Mouse (Mus musculus): Measurements from ENCODE around the gene Ak9. TPM values are rescaled to one million over a fixed set of nuclear protein-coding genes. Genes with fewer than 3 reads are reported as not detected.

Ak9 gene
- polyA plus RNA-seq, 1 experiment, result not detected

- H3K4me1 ChIP-seq (ENCODE audit: control insufficient read depth, insufficient read depth, low read length), result no peaks in the 10 kb centered on the region
- TF ChIP-seq POLR2A (IDR thresholded peaks at IDR 0.05; ENCODE audit: low read depth, low read length), result no peak
- TF ChIP-seq CTCF (IDR thresholded peaks at IDR 0.05; ENCODE audit: borderline replicate concordance, insufficient read depth, low read length), result no peak
- H3K4me3 ChIP-seq (ENCODE audit: insufficient read depth, low read length), result no peak overlapping the region
- no peak overlapping the region for H3K27ac ChIP-seq (ENCODE audit: insufficient read depth, low read length)
Observed at GRCm38 (mm10) chr10:41467325-41467724, 163.5 kb downstream of the Ak9 start.

- Histone ChIP-seq H3K4me3 (ENCODE audit: insufficient read depth, low read length) (no peak overlapping the region), H3K4me1 (ENCODE audit: control insufficient read depth, insufficient read depth, low read length) (peaks cover 5% of the 10 kb centered on the region; the same call in 1 of the 2 replicates), H3K27ac (ENCODE audit: insufficient read depth, low read length) (no peak overlapping the region)
- no peak for TF ChIP-seq CTCF (IDR thresholded peaks at IDR 0.05; ENCODE audit: borderline replicate concordance, insufficient read depth, low read length)
- no peak for TF ChIP-seq POLR2A (IDR thresholded peaks at IDR 0.05; ENCODE audit: low read depth, low read length)
Observed at GRCm38 (mm10) chr10:41470693-41471092, 166.9 kb downstream of the Ak9 start.

- H3K4me1 ChIP-seq (ENCODE audit: control insufficient read depth, insufficient read depth, low read length), result peaks cover 5% of the 10 kb centered on the region; the same call in 1 of the 2 replicates
- TF ChIP-seq CTCF (IDR thresholded peaks at IDR 0.05; ENCODE audit: borderline replicate concordance, insufficient read depth, low read length) (no peak), POLR2A (IDR thresholded peaks at IDR 0.05; ENCODE audit: low read depth, low read length) (no peak)
Observed at GRCm38 (mm10) chr10:41472534-41472933, 168.8 kb downstream of the Ak9 start.

GRCm38 (mm10) chr10:41472962-41473481, 169.2 kb downstream of the Ak9 start:
- H3K27ac ChIP-seq (ENCODE audit: insufficient read depth, low read length), result no peak overlapping the region
- no peak overlapping the region for H3K4me3 ChIP-seq (ENCODE audit: insufficient read depth, low read length)
- TF ChIP-seq CTCF (IDR thresholded peaks at IDR 0.05; ENCODE audit: borderline replicate concordance, insufficient read depth, low read length) (no peak), POLR2A (IDR thresholded peaks at IDR 0.05; ENCODE audit: low read depth, low read length) (no peak)
- peaks cover 7% of the 10 kb centered on the region for H3K4me1 ChIP-seq (ENCODE audit: control insufficient read depth, insufficient read depth, low read length)

More at GRCm38 (mm10) chr10:41472534-41472933, 168.8 kb downstream of the Ak9 start:
- Histone ChIP-seq H3K27ac (ENCODE audit: insufficient read depth, low read length) (no peak overlapping the region), H3K4me3 (ENCODE audit: insufficient read depth, low read length) (no peak overlapping the region)

GRCm38 (mm10) chr10:41473782-41474468, 170.1 kb downstream of the Ak9 start:
- Histone ChIP-seq H3K27ac (ENCODE audit: insufficient read depth, low read length) (peak overlapping the region; percentile 42; the same call in 1 of the 2 replicates), H3K4me1 (ENCODE audit: control insufficient read depth, insufficient read depth, low read length) (peaks cover 7% of the 10 kb centered on the region), H3K4me3 (ENCODE audit: insufficient read depth, low read length) (no peak overlapping the region)
- TF ChIP-seq CTCF (IDR thresholded peaks at IDR 0.05; ENCODE audit: borderline replicate concordance, insufficient read depth, low read length) (no peak), POLR2A (IDR thresholded peaks at IDR 0.05; ENCODE audit: low read depth, low read length) (no peak)

GRCm38 (mm10) chr10:41474981-41475391, 171.2 kb downstream of the Ak9 start:
- TF ChIP-seq CTCF (IDR thresholded peaks at IDR 0.05; ENCODE audit: borderline replicate concordance, insufficient read depth, low read length) (no peak), POLR2A (IDR thresholded peaks at IDR 0.05; ENCODE audit: low read depth, low read length) (no peak)
- H3K27ac ChIP-seq (ENCODE audit: insufficient read depth, low read length), result peak overlapping the region; percentile 80
- H3K4me1 ChIP-seq (ENCODE audit: control insufficient read depth, insufficient read depth, low read length), result peaks cover 7% of the 10 kb centered on the region
- no peak overlapping the region for H3K4me3 ChIP-seq (ENCODE audit: insufficient read depth, low read length)

- peak within 1 kb of the TSS; percentile 65 for H3K4me3 ChIP-seq (ENCODE audit: insufficient read depth, low read length)
- peaks cover 7% of the 10 kb centered on the region for H3K4me1 ChIP-seq (ENCODE audit: control insufficient read depth, insufficient read depth, low read length)
- no peak for TF ChIP-seq CTCF (IDR thresholded peaks at IDR 0.05; ENCODE audit: borderline replicate concordance, insufficient read depth, low read length)
- TF ChIP-seq POLR2A (IDR thresholded peaks at IDR 0.05; ENCODE audit: low read depth, low read length), result peak; percentile 76
- peak within 1 kb of the TSS; percentile 80 for H3K27ac ChIP-seq (ENCODE audit: insufficient read depth, low read length)
Observed at GRCm38 (mm10) chr10:41476171-41477017, 172.6 kb downstream of the Ak9 start, which contains the start of gene Mical1. Gene Mical1, plus strand, starts transcription at chr10:41476314.

GRCm38 (mm10) chr10:41477018-41477277, 173.2 kb downstream of the Ak9 start:
- no peak for TF ChIP-seq CTCF (IDR thresholded peaks at IDR 0.05; ENCODE audit: borderline replicate concordance, insufficient read depth, low read length)
- TF ChIP-seq POLR2A (IDR thresholded peaks at IDR 0.05; ENCODE audit: low read depth, low read length), result no peak
- Histone ChIP-seq H3K27ac (ENCODE audit: insufficient read depth, low read length) (peak overlapping the region; percentile 78), H3K4me3 (ENCODE audit: insufficient read depth, low read length) (peak overlapping the region; percentile 65), H3K4me1 (ENCODE audit: control insufficient read depth, insufficient read depth, low read length) (peaks cover 7% of the 10 kb centered on the region)

GRCm38 (mm10) chr10:41477278-41478181, 173.8 kb downstream of the Ak9 start:
- TF ChIP-seq CTCF (IDR thresholded peaks at IDR 0.05; ENCODE audit: borderline replicate concordance, insufficient read depth, low read length) (no peak), POLR2A (IDR thresholded peaks at IDR 0.05; ENCODE audit: low read depth, low read length) (peak; percentile 72)
- H3K27ac ChIP-seq (ENCODE audit: insufficient read depth, low read length), result peak overlapping the region; percentile 78
- H3K4me3 ChIP-seq (ENCODE audit: insufficient read depth, low read length), result peak overlapping the region; percentile 65
- peaks cover 7% of the 10 kb centered on the region for H3K4me1 ChIP-seq (ENCODE audit: control insufficient read depth, insufficient read depth, low read length)
